Mouse (Mus musculus) lung, postnatal 0 days (tissue): ENCODE results near the gene Prpf31.

Experiments used
- CTCF ChIP-seq: IDR thresholded peaks from 2 replicates; pipeline ENCODE4 v1.5.1; 2016; ENCODE audit warnings: antibody characterized with exemption, mild to moderate bottlenecking
- EP300 ChIP-seq: IDR thresholded peaks from 2 replicates; pipeline ENCODE4 v1.6.1; 2016; ENCODE audit warnings: antibody characterized with exemption, mild to moderate bottlenecking, control low read depth

DNA sequence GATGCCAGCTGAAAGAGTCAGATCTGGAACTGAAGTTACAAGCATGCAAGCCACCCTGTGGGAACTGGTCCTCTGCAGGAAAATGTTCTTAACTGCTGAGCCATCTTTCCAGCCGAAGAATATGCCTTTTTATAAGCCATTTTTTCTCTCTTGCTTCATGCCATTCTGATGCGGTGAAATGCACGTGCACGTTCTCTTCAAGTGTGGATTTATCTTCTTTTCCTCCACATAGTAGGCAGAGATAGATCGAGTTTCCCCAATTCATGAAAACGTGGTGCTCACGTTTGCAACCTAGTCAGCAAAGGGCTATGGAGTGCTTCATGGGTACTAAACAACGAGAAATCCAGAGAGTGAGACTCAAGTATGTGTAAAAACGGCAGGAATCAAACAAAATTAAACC is 14.1 kb downstream of the Prpf31 start:
- TF ChIP-seq CTCF (no peak), EP300 (no peak)
